Mouse (Mus musculus): ENCODE measurements at regions not wholly inside any gene's neighbourhood (a gene's known extent, or its start where the extent isn't known, plus 50 kb on each side); places are given as distances from the start of the nearest gene placed in this dataset.

- H3K4me3 ChIP-seq (replicated peaks): no peak overlapping the region
- no peak overlapping the region for H3K4me2 ChIP-seq
- H3K9ac ChIP-seq: no peak overlapping the region
- no peaks in the 10 kb centered on the region for H3K4me1 ChIP-seq (replicated peaks)
- H3K9me3 ChIP-seq (replicated peaks): no peaks in the 10 kb centered on the region
- H3K27ac ChIP-seq (replicated peaks): no peak overlapping the region
- H3K27me3 ChIP-seq: no peaks in the 10 kb centered on the region
- WGBS (ENCODE audit: insufficient replicate concordance): 29% methylated on average over 2 of the region's 2 CpGs
- no peak for ATAC-seq (ENCODE audit: insufficient read depth)
- H3K36me3 ChIP-seq (replicated peaks): no peaks in the 10 kb centered on the region
These were observed 388.1 kb upstream of the Actbl2 start for GRCm38 (mm10) chr13:110866713-110867112.

GRCm38 (mm10) chr13:110871125-110871775, 383.6 kb upstream of the Actbl2 start:
- H3K36me3 ChIP-seq (replicated peaks): no peaks in the 10 kb centered on the region
- no peak overlapping the region for H3K4me3 ChIP-seq (replicated peaks)
- 47% methylated on average over 4 of the region's 4 CpGs for WGBS (ENCODE audit: insufficient replicate concordance)
- H3K4me1 ChIP-seq (replicated peaks): no peaks in the 10 kb centered on the region
- H3K9me3 ChIP-seq (replicated peaks): no peaks in the 10 kb centered on the region
- H3K27me3 ChIP-seq: no peaks in the 10 kb centered on the region
- no peak overlapping the region for H3K4me2 ChIP-seq
- ATAC-seq (ENCODE audit: insufficient read depth): no peak
- H3K9ac ChIP-seq: no peak overlapping the region
- H3K27ac ChIP-seq (replicated peaks): no peak overlapping the region

- ATAC-seq (ENCODE audit: insufficient read depth): no peak
- WGBS (ENCODE audit: insufficient replicate concordance): 33% methylated on average over 1 of the region's 1 CpGs
- no peak overlapping the region for H3K27ac ChIP-seq (replicated peaks)
- no peaks in the 10 kb centered on the region for H3K36me3 ChIP-seq (replicated peaks)
- no peaks in the 10 kb centered on the region for H3K27me3 ChIP-seq
- no peak overlapping the region for H3K9ac ChIP-seq
- H3K4me2 ChIP-seq: no peak overlapping the region
- no peak overlapping the region for H3K4me3 ChIP-seq (replicated peaks)
- no peaks in the 10 kb centered on the region for H3K4me1 ChIP-seq (replicated peaks)
- H3K9me3 ChIP-seq (replicated peaks): no peaks in the 10 kb centered on the region
These were observed 383.1 kb upstream of the Actbl2 start for GRCm38 (mm10) chr13:110871776-110872135.

GRCm38 (mm10) chr13:110881573-110881972, 373.2 kb upstream of the Actbl2 start:
- no peak overlapping the region for H3K9ac ChIP-seq
- H3K27ac ChIP-seq (replicated peaks): no peak overlapping the region
- WGBS (ENCODE audit: insufficient replicate concordance): 54% methylated on average over 3 of the region's 3 CpGs
- no peak overlapping the region for H3K4me3 ChIP-seq (replicated peaks)
- ATAC-seq (ENCODE audit: insufficient read depth): no peak
- H3K4me1 ChIP-seq (replicated peaks): no peaks in the 10 kb centered on the region
- H3K4me2 ChIP-seq: no peak overlapping the region
- no peaks in the 10 kb centered on the region for H3K27me3 ChIP-seq
- H3K9me3 ChIP-seq (replicated peaks): no peaks in the 10 kb centered on the region
- no peaks in the 10 kb centered on the region for H3K36me3 ChIP-seq (replicated peaks)

GRCm38 (mm10) chr13:110882173-110882572, 372.6 kb upstream of the Actbl2 start:
- no peaks in the 10 kb centered on the region for H3K4me1 ChIP-seq (replicated peaks)
- WGBS (ENCODE audit: insufficient replicate concordance): 49% methylated on average over 3 of the region's 3 CpGs
- ATAC-seq (ENCODE audit: insufficient read depth): no peak
- H3K27ac ChIP-seq (replicated peaks): no peak overlapping the region
- H3K9ac ChIP-seq: no peak overlapping the region
- H3K27me3 ChIP-seq: no peaks in the 10 kb centered on the region
- no peak overlapping the region for H3K4me2 ChIP-seq
- H3K9me3 ChIP-seq (replicated peaks): no peaks in the 10 kb centered on the region
- no peaks in the 10 kb centered on the region for H3K36me3 ChIP-seq (replicated peaks)
- no peak overlapping the region for H3K4me3 ChIP-seq (replicated peaks)

GRCm38 (mm10) chr13:110882661-110883172, 372.1 kb upstream of the Actbl2 start:
- Histone ChIP-seq H3K9ac (no peak overlapping the region), H3K4me3 (replicated peaks) (no peak overlapping the region), H3K9me3 (replicated peaks) (no peaks in the 10 kb centered on the region), H3K4me2 (no peak overlapping the region), H3K27ac (replicated peaks) (no peak overlapping the region), H3K4me1 (replicated peaks) (no peaks in the 10 kb centered on the region), H3K36me3 (replicated peaks) (no peaks in the 10 kb centered on the region), H3K27me3 (no peaks in the 10 kb centered on the region)
- no peak for ATAC-seq (ENCODE audit: insufficient read depth)
- 58% methylated on average over 10 of the region's 10 CpGs for WGBS (ENCODE audit: insufficient replicate concordance)

GRCm38 (mm10) chr13:110893909-110894308, 360.9 kb upstream of the Actbl2 start:
- Histone ChIP-seq H3K36me3 (replicated peaks) (no peaks in the 10 kb centered on the region), H3K4me2 (no peak overlapping the region), H3K27ac (replicated peaks) (no peak overlapping the region), H3K4me3 (replicated peaks) (no peak overlapping the region), H3K9me3 (replicated peaks) (no peaks in the 10 kb centered on the region), H3K9ac (no peak overlapping the region), H3K27me3 (no peaks in the 10 kb centered on the region), H3K4me1 (replicated peaks) (no peaks in the 10 kb centered on the region)
- ATAC-seq (ENCODE audit: insufficient read depth): no peak
- 45% methylated on average over 6 of the region's 6 CpGs for WGBS (ENCODE audit: insufficient replicate concordance)

GRCm38 (mm10) chr13:110895349-110895748, 359.5 kb upstream of the Actbl2 start:
- Histone ChIP-seq H3K27ac (replicated peaks) (no peak overlapping the region), H3K4me2 (no peak overlapping the region), H3K9ac (no peak overlapping the region), H3K36me3 (replicated peaks) (no peaks in the 10 kb centered on the region), H3K9me3 (replicated peaks) (no peaks in the 10 kb centered on the region), H3K4me1 (replicated peaks) (no peaks in the 10 kb centered on the region), H3K4me3 (replicated peaks) (no peak overlapping the region), H3K27me3 (no peaks in the 10 kb centered on the region)
- 67% methylated on average over 6 of the region's 6 CpGs for WGBS (ENCODE audit: insufficient replicate concordance)
- ATAC-seq (ENCODE audit: insufficient read depth): no peak

GRCm38 (mm10) chr13:110895900-110896299, 358.9 kb upstream of the Actbl2 start:
- H3K4me1 ChIP-seq (replicated peaks): no peaks in the 10 kb centered on the region
- H3K9me3 ChIP-seq (replicated peaks): no peaks in the 10 kb centered on the region
- no peak overlapping the region for H3K4me3 ChIP-seq (replicated peaks)
- 35% methylated on average over 8 of the region's 8 CpGs for WGBS (ENCODE audit: insufficient replicate concordance)
- H3K9ac ChIP-seq: no peak overlapping the region
- H3K27me3 ChIP-seq: no peaks in the 10 kb centered on the region
- no peak overlapping the region for H3K4me2 ChIP-seq
- ATAC-seq (ENCODE audit: insufficient read depth): no peak
- H3K36me3 ChIP-seq (replicated peaks): no peaks in the 10 kb centered on the region
- H3K27ac ChIP-seq (replicated peaks): no peak overlapping the region

GRCm38 (mm10) chr13:110897621-110898020, 357.2 kb upstream of the Actbl2 start:
- Histone ChIP-seq H3K36me3 (replicated peaks) (no peaks in the 10 kb centered on the region), H3K4me2 (no peak overlapping the region), H3K27ac (replicated peaks) (no peak overlapping the region), H3K4me3 (replicated peaks) (no peak overlapping the region), H3K27me3 (no peaks in the 10 kb centered on the region), H3K9me3 (replicated peaks) (no peaks in the 10 kb centered on the region), H3K9ac (no peak overlapping the region), H3K4me1 (replicated peaks) (no peaks in the 10 kb centered on the region)
- WGBS (ENCODE audit: insufficient replicate concordance): 58% methylated on average over 4 of the region's 4 CpGs
- ATAC-seq (ENCODE audit: insufficient read depth): no peak

GRCm38 (mm10) chr13:110902994-110903644, 351.7 kb upstream of the Actbl2 start:
- Histone ChIP-seq H3K4me1 (replicated peaks) (no peaks in the 10 kb centered on the region), H3K4me3 (replicated peaks) (no peak overlapping the region), H3K27ac (replicated peaks) (no peak overlapping the region), H3K27me3 (no peaks in the 10 kb centered on the region), H3K36me3 (replicated peaks) (no peaks in the 10 kb centered on the region), H3K9ac (no peak overlapping the region), H3K9me3 (replicated peaks) (no peaks in the 10 kb centered on the region), H3K4me2 (no peak overlapping the region)
- peak; percentile 74 for ATAC-seq (ENCODE audit: insufficient read depth)
- 20% methylated on average over 7 of the region's 7 CpGs for WGBS (ENCODE audit: insufficient replicate concordance)
